Mouse (Mus musculus) embryonic stem cell, embryonic (primary cell): ENCODE data around the gene Rasl10a.

ENCODE experiments used
- CTCF ChIA-PET, 4 experiments: fragments of 300-600 bp in 2 of 4; fragments of 350-600 bp in 2 of 4; sonication (Branson Sonifier 250); formaldehyde crosslinking; loops; one replicate each; lab custom pipeline; 2022; ENCODE audit warnings: inconsistent platforms in 2 of 4; lab: Charles Lee
- POLR2A ChIA-PET, 4 experiments: fragments of 300-600 bp in 2 of 4; fragments of 350-600 bp in 2 of 4; sonication (Branson Sonifier 250); formaldehyde crosslinking; loops; one replicate each; lab custom pipeline; 2022; ENCODE audit warnings: antibody characterized with exemption in 4 of 4, inconsistent platforms in 1 of 4; lab: Charles Lee

Gene Rasl10a

DNA sequence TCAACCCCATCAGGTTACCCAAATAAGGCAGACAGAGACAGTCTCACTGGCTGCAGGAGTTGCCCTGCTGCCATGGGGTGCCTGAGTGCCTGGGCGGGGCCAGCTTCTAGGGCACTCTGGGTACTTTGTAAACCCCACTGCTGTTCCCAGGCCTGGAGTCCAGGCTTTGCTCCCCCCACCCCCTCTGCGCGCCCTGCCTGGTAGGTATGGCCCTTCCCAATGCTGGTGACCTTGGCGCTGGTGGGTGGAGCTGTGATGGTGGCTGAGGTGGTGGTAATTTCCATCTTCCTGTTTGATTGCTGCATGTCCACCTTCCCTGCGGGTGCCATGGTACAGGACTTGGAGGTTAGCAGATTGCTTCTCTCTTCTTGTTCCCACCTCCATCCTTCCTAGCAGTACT, 17.3 kb upstream of the Rasl10a start:
- ChIA-PET CTCF (interaction anchor here in 3 of 4 experiments (0.6 to 1.7 kb wide), 4 partner anchors 23 to 127 kb away, joined by 3 to 4 read pairs (median 3); no protein-coding TSS in a partner anchor), POLR2A (interaction anchor here (0.5 to 12.5 kb wide), 17 partner anchors 9 to 403 kb away, joined by 3 to 127 read pairs (median 3); partner anchors contain the start of genes Ewsr1 (in 3 of the 4), Rhbdd3 (in 3 of the 4), Rasl10a (in 2 of the 4) and Ascc2 (in 1 of the 4))

DNA sequence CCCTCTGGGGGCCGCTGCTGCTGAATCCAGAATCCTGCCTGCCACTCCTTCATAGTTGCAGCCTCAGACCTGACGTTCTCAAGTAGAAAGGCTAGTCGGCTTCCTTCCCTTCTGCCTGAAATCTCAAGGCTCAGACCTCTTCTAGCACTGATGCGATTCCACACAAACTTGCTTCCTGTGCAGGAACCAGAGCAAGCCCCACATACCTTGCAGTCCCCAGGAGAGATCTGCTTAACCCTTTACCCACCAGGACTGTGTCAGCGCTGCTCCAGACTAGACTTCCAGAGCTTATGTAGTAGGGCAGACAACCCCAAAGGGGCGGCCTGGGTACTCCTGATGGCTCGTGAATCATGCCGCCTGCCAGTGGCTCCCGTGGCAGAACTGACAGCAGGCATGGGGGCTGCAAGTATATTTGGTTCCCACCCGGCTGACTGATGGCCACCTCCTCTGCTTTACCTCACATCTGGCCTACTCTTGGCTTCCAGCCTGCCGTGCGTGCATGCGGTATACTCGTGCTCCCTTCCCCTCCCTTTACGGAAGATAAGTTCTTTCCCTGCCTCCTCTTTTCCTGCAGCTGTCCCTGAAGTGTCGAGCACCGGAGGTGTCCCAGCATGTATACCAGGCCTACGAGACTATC, 16.7 kb upstream of the Rasl10a start:
- ChIA-PET CTCF (interaction anchor here in 3 of 4 experiments (0.5 to 1.7 kb wide), 4 partner anchors 22 to 99 kb away, joined by 3 to 7 read pairs (median 4); no protein-coding TSS in a partner anchor), POLR2A (interaction anchor here (0.5 to 12.5 kb wide), 14 partner anchors 9 to 403 kb away, joined by 3 to 127 read pairs (median 3); partner anchors contain the start of genes Ewsr1 (in 3 of the 4), Rhbdd3 (in 3 of the 4), Rasl10a (in 2 of the 4) and Ascc2 (in 1 of the 4))

GRCm38 (mm10) chr11:5042645-5043381, 15.1 kb upstream of the Rasl10a start:
- ChIA-PET POLR2A (interaction anchor here in 2 of 4 experiments (0.7 to 12.5 kb wide), 4 partner anchors 13 to 143 kb away, joined by 3 to 127 read pairs (median 4); partner anchors contain the start of genes Gas2l1 (in 1 of the 2) and Rasl10a (in 1 of the 2)), CTCF (no interaction called here)

DNA sequence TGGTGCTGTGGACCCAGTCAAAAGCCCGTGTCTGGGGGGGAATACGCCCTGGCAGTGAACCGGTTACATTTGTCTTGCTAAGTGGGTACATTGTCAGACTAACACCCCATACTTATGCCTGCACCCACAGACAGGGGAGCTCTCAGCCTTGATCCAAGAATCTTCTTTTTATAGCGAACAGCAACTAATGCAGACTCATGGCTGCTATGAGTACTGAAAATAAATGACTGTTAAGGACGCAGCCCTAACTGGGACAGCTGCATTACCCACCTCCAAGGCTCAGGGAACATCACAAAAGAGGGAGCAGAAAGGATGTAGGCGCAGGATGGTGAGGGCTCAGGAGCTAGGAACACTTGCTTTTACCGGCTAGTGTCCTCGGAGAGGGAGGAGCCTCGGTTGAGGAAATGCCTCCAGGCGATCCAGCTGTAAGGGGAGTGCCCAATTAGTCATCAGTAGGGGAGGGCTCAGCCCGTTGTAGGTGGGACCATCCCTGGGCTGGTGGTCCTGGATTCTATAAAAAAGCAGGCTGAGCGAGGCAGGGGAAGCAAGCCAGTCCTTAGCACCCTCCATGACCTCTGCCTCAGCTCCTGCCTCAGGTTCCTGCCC, 11.5 kb upstream of the Rasl10a start:
- CTCF ChIA-PET: interaction anchor here in 3 of 4 experiments (0.5 to 4.1 kb wide), 17 partner anchors 10 to 147 kb away, joined by 3 to 22 read pairs (median 4); partner anchors contain the start of genes Gas2l1 (in 2 of the 3) and Rasl10a (in 2 of the 3)
- POLR2A ChIA-PET: interaction anchor here (0.6 to 12.5 kb wide), 28 partner anchors 8 to 715 kb away, joined by 3 to 127 read pairs (median 4); partner anchors contain the start of genes Gas2l1 (in 4 of the 4), Rasl10a (in 3 of the 4), Ewsr1 (in 2 of the 4) and Rhbdd3 (in 2 of the 4)

DNA sequence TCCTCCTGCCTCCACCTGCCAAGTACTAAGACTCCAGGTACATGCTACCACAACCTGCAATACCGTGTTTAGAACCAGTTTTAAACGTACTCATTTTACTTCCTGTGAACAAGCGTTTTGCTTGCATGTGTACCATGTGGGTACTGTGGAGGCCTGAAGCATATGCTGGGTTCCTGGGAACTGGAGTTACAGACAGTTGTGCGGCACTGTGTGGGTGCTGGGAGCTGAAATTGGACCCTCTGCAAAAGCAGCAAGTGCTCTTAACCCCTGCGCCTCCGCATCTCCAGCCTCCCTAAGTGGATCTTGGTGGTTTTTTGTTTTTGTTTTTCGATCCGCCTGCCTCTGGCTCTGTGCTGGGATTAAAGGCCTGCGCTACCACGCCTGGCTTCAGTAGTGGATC, 6.3 kb upstream of the Rasl10a start:
- CTCF ChIA-PET: interaction anchor here in 1 of 4 experiments (1.7 to 1.9 kb wide), 2 partner anchors 8 to 14 kb away, joined by 4 to 6 read pairs; partner anchors contain the start of gene Gas2l1
- POLR2A ChIA-PET: interaction anchor here in 3 of 4 experiments (0.5 to 3.3 kb wide), 10 partner anchors 8 to 98 kb away, joined by 3 to 29 read pairs (median 10); partner anchors contain the start of genes Ewsr1 (in 2 of the 3), Gas2l1 (in 2 of the 3) and Rhbdd3 (in 1 of the 3)

- ChIA-PET POLR2A (interaction anchor here in 3 of 4 experiments (1.0 to 4.6 kb wide), 10 partner anchors 7 to 79 kb away, joined by 3 to 29 read pairs (median 10); partner anchors contain the start of genes Ewsr1 (in 2 of the 3), Gas2l1 (in 2 of the 3) and Rhbdd3 (in 1 of the 3)), CTCF (no interaction called here)
These were observed 5.6 kb upstream of the Rasl10a start for GRCm38 (mm10) chr11:5052200-5052854.

- POLR2A ChIA-PET: interaction anchor here in 2 of 4 experiments (1.0 to 4.6 kb wide), 10 partner anchors 8 to 46 kb away, joined by 3 to 20 read pairs (median 4); partner anchors contain the start of genes Ewsr1 (in 2 of the 2), Gas2l1 (in 2 of the 2) and Rhbdd3 (in 2 of the 2)
- CTCF ChIA-PET: interaction anchor here in 2 of 4 experiments (0.7 kb wide), 2 partner anchors 119 to 901 kb away, joined by 3 to 4 read pairs; no protein-coding TSS in a partner anchor
These were observed 3.8 kb upstream of the Rasl10a start for GRCm38 (mm10) chr11:5054151-5054550.

DNA sequence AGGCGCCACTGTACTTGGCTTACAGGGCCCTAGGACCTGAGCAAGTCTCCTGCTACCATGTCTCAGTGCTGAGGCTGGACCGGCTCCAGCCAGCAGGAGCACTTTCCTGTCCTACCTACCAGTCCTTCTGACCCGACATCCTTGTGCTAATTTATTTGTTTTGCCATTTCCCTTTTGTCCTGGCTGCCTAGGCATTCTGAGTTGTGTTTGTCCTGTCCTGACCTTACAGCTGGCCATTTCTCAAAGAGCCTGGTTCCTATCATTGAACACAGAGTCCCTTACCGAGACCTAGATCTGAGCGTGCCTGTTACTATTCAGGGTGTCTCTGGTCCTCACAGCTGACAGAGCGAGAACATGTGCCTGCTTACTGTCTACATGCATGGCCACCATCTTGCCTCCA, 3.1 kb upstream of the Rasl10a start:
- CTCF ChIA-PET: interaction anchor here in 1 of 4 experiments (0.5 kb wide), 1 partner anchor 823 kb away, joined by 3 read pairs; no protein-coding TSS in a partner anchor
- POLR2A ChIA-PET: interaction anchor here in 2 of 4 experiments (0.5 to 11.8 kb wide), 13 partner anchors 7 to 870 kb away, joined by 3 to 127 read pairs (median 5); partner anchors contain the start of genes Ewsr1 (in 2 of the 2), Gas2l1 (in 2 of the 2) and Rhbdd3 (in 2 of the 2)

- ChIA-PET CTCF (interaction anchor here in 2 of 4 experiments (0.6 to 1.7 kb wide), 8 partner anchors 9 to 157 kb away, joined by 3 to 10 read pairs (median 4); partner anchors contain the start of gene Gas2l1 (in 2 of the 2)), POLR2A (interaction anchor here in 3 of 4 experiments (0.5 to 14.6 kb wide), 24 partner anchors 7 to 1066 kb away, joined by 3 to 190 read pairs (median 4); partner anchors contain the start of genes Ewsr1 (in 2 of the 3), Gas2l1 (in 2 of the 3), Rhbdd3 (in 2 of the 3) and Nefh (in 1 of the 3))
These were observed 1.7 kb upstream of the Rasl10a start for GRCm38 (mm10) chr11:5055945-5056938.

DNA sequence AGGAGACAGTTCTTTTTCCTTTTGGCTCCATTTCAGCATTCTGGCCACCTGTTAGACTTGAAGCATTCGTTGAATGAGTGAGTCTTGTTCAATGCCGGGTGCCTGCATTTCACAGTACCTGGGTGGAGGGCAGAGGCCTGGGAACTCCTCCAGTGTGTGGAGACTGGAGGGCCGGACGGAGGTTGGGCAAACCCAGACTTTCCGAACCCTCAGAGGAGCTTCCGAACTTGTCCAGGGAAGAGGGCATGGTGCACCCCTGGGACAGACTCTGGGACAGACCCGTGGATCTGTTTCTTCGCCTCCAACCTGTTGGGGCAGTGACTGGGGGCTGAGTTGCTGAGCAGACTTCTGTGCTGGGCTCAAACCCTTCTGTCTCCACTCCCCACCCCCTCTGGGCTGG, 864 bp upstream of the Rasl10a start:
- ChIA-PET CTCF (interaction anchor here in 1 of 4 experiments (1.2 to 1.7 kb wide), 3 partner anchors 11 to 157 kb away, joined by 3 to 10 read pairs (median 3); no protein-coding TSS in a partner anchor), POLR2A (interaction anchor here in 3 of 4 experiments (0.7 to 14.6 kb wide), 10 partner anchors 8 to 58 kb away, joined by 3 to 190 read pairs (median 18); partner anchors contain the start of genes Ewsr1 (in 3 of the 3), Rhbdd3 (in 3 of the 3) and Gas2l1 (in 2 of the 3))

DNA sequence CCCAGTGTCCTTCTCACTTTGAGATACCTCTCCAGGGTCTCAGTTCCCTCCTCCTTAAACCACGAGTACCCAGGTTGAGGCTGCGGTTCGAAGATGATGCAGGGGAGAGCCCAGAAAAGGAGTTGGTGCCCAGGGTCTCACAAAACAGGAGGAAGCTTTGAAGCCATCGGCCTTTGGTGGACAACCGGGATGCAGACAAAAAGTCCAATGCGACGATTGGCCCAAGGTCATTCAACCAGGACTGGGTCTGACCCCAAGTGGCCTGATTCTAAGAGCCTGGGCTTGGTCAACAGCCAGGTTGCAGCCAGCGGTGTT, 430 bp upstream of the Rasl10a start:
- POLR2A ChIA-PET: interaction anchor here (0.5 to 14.6 kb wide), 20 partner anchors 8 to 1126 kb away, joined by 3 to 359 read pairs (median 8); partner anchors contain the start of genes Ewsr1 (in 3 of the 4), Rhbdd3 (in 3 of the 4) and Gas2l1 (in 1 of the 4)
- CTCF ChIA-PET: interaction anchor here in 1 of 4 experiments (0.8 to 2.2 kb wide), 4 partner anchors 11 to 174 kb away, joined by 3 to 7 read pairs (median 4); no protein-coding TSS in a partner anchor

DNA sequence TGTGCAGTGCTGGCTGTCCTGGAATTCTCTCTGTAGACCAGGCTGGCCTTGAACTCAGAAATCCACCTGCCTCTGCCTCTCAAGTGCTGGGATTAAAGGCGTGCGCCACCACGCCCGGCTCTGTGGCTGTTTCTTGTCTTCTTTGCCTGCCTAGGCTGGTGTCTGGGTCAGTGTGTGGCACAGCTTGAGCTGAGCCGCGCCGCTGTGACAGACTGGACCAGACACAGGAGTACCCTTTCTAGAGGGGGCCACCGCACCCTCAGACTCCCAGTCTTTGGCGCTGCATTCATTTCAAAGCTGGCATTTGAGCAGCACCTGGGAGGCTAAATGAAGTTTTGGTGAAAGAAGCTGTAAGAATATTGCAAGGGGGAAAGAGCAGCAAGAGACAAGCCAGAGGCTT, 855 bp downstream of the Rasl10a start:
- CTCF ChIA-PET: interaction anchor here in 2 of 4 experiments (0.6 to 2.2 kb wide), 9 partner anchors 9 to 112 kb away, joined by 3 to 22 read pairs (median 4); partner anchors contain the start of genes Ewsr1 (in 1 of the 2), Nefh (in 1 of the 2) and Rhbdd3 (in 1 of the 2)
- POLR2A ChIA-PET: interaction anchor here (0.6 to 14.6 kb wide), 19 partner anchors 8 to 112 kb away, joined by 3 to 359 read pairs (median 7); partner anchors contain the start of genes Ewsr1 (in 2 of the 4), Rhbdd3 (in 2 of the 4) and Nefh (in 1 of the 4)

GRCm38 (mm10) chr11:5059230-5059629, 1.3 kb downstream of the Rasl10a start:
- POLR2A ChIA-PET: interaction anchor here in 3 of 4 experiments (0.6 to 14.6 kb wide), 15 partner anchors 8 to 112 kb away, joined by 3 to 359 read pairs (median 17); partner anchors contain the start of genes Ewsr1 (in 3 of the 3), Rhbdd3 (in 3 of the 3) and Nefh (in 1 of the 3)

DNA sequence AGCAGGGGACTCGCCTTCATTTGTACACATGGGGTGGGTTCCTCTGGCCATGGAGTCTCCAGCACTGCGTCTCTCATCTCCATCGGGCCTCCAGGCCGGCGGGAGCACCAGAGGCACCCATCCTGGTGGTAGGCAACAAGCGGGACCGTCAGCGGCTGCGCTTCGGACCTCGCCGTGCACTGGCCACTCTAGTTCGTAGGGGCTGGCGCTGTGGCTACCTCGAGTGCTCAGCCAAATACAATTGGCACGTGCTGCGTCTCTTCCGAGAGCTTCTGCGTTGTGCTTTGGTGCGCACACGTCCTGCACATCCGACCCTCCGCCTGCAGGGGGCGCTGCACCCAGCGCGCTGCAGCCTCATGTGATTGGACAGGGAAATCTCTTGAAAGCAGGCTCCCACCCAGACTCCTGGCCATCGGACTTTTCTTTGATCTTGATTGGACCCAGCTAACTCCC, 1.8 kb downstream of the Rasl10a start:
- POLR2A ChIA-PET: interaction anchor here (0.6 to 14.6 kb wide), 16 partner anchors 9 to 72 kb away, joined by 3 to 359 read pairs (median 14); partner anchors contain the start of genes Ewsr1 (in 3 of the 4) and Rhbdd3 (in 3 of the 4)
- CTCF ChIA-PET: interaction anchor here (0.5 to 2.2 kb wide), 27 partner anchors 9 to 1309 kb away, joined by 3 to 22 read pairs (median 3); partner anchors contain the start of genes Nefh (in 2 of the 4), Ewsr1 (in 1 of the 4) and Rhbdd3 (in 1 of the 4)

More at GRCm38 (mm10) chr11:5059230-5059629, 1.3 kb downstream of the Rasl10a start:
- CTCF ChIA-PET: interaction anchor here in 3 of 4 experiments (0.5 to 2.2 kb wide), 22 partner anchors 8 to 1181 kb away, joined by 3 to 22 read pairs (median 4); partner anchors contain the start of genes Ewsr1 (in 1 of the 3), Nefh (in 1 of the 3) and Rhbdd3 (in 1 of the 3)
